Comparison of ENCODE assay signal across 12 mouse cellular contexts in genomic region chr8:12126374-12127001, GRCm38 (mm10).
A peak's percentile ranks its signal among the peaks of the same experiment; 100 is the strongest.
DNase-seq lines count a peak whose midpoint lies in the region; ATAC-seq and TF ChIP-seq lines count a peak whose summit lies in the region.
"Had no signal": no experiment of that assay in that cellular context is flagged by ENCODE, and none has a peak within 500 bp of the region (broad histone marks: within the 10 kb centered on the region; RNA-seq: fewer than 3 reads in every experiment).

No protein-coding gene starts in this region.

- peak; percentile 77 to 88 for DNase-seq in right cerebral cortex, postnatal 10 days (ENCODE audit: low spot score in 2 of 2)
- no peak for DNase-seq in right cerebral cortex, postnatal 36 days (ENCODE audit: low spot score in 2 of 2)
- peak; percentile 37 for DNase-seq in mesoderm, embryonic 11.5 days (ENCODE audit: low read depth, low spot score)
- peak; percentile 36 for DNase-seq in telencephalon, adult 2 months (ENCODE audit: low read depth, low spot score)
- DNase-seq in heart, postnatal 10 days: no peak
- no peak for DNase-seq in spleen, adult 12 weeks (ENCODE audit: low spot score)
- no peak for DNase-seq in thymus, adult 2 months

- peak overlapping the region; percentile 68 for H3K27ac ChIP-seq in hindbrain, embryonic 12.5 days
- no peak overlapping the region for H3K27ac ChIP-seq in thymus, adult 2 months (ENCODE audit: control insufficient read depth, insufficient read depth, low read length)
- H3K27ac ChIP-seq: embryonic facial prominence, embryonic 13.5 days; heart, embryonic 13.5 days; kidney, embryonic 15.5 days; lung, embryonic 15.5 days had no signal

- peak; percentile 91 for ATAC-seq in hindbrain, embryonic 12.5 days (ENCODE audit: low FRiP score)

- no peaks in the 10 kb centered on the region for H3K36me3 ChIP-seq in hindbrain, embryonic 12.5 days
- H3K36me3 ChIP-seq in thymus, adult 2 months (ENCODE audit: control insufficient read depth, insufficient read depth, low read length): no peaks in the 10 kb centered on the region
- H3K36me3 ChIP-seq: embryonic facial prominence, embryonic 13.5 days; heart, embryonic 13.5 days; kidney, embryonic 15.5 days; lung, embryonic 15.5 days had no signal

- no peak overlapping the region for H3K4me2 ChIP-seq in hindbrain, embryonic 12.5 days (replicated peaks)
- H3K4me2 ChIP-seq: embryonic facial prominence, embryonic 13.5 days; heart, embryonic 13.5 days; kidney, embryonic 15.5 days; lung, embryonic 15.5 days had no signal

- TF ChIP-seq POLR2A in thymus, adult 2 months (IDR thresholded peaks at IDR 0.05; ENCODE audit: control insufficient read depth, extremely low read depth, insufficient read depth, low read length, poor library complexity): no peak

- WGBS in hindbrain, embryonic 12.5 days: 19% methylated on average over 11 of the region's 11 CpGs
- 73% methylated on average over 11 of the region's 11 CpGs for WGBS in thymus, adult 2 months

- H3K9ac ChIP-seq in hindbrain, embryonic 12.5 days: no peak overlapping the region
- H3K9ac ChIP-seq: embryonic facial prominence, embryonic 13.5 days; heart, embryonic 13.5 days; kidney, embryonic 15.5 days; lung, embryonic 15.5 days had no signal

- H3K4me3 ChIP-seq in hindbrain, embryonic 12.5 days: no peak overlapping the region
- no peak overlapping the region for H3K4me3 ChIP-seq in thymus, adult 2 months (ENCODE audit: control insufficient read depth, insufficient read depth, low read length)
- H3K4me3 ChIP-seq: embryonic facial prominence, embryonic 13.5 days; heart, embryonic 13.5 days; kidney, embryonic 15.5 days; lung, embryonic 15.5 days had no signal

- intact Hi-C loops in heart, postnatal 10 days (cut with DNase I): no loop called here

- peaks cover 24% of the 10 kb centered on the region for H3K27me3 ChIP-seq in hindbrain, embryonic 12.5 days
- no peaks in the 10 kb centered on the region for H3K27me3 ChIP-seq in thymus, adult 2 months (ENCODE audit: control insufficient read depth, insufficient read depth, low read length)

- TF ChIP-seq CTCF in thymus, adult 2 months (IDR thresholded peaks at IDR 0.05; ENCODE audit: borderline replicate concordance, control insufficient read depth, extremely low read depth, insufficient read depth, low read length, poor library complexity): no peak

- no peaks in the 10 kb centered on the region for H3K9me3 ChIP-seq in hindbrain, embryonic 12.5 days (replicated peaks)
- H3K9me3 ChIP-seq: embryonic facial prominence, embryonic 13.5 days; heart, embryonic 13.5 days; kidney, embryonic 15.5 days; lung, embryonic 15.5 days had no signal

- peaks cover 25% of the 10 kb centered on the region for H3K4me1 ChIP-seq in hindbrain, embryonic 12.5 days
- H3K4me1 ChIP-seq in thymus, adult 2 months (replicated peaks; ENCODE audit: control insufficient read depth, insufficient read depth, low read length): no peaks in the 10 kb centered on the region
- H3K4me1 ChIP-seq: heart, embryonic 13.5 days; kidney, embryonic 15.5 days had no signal

Comparison
In these comparisons a context has a peak if more than half of its experiments do, and no peak if none do; other contexts are left out.
1. DNase-seq: peak in right cerebral cortex, postnatal 10 days (2 of 2), mesoderm, embryonic 11.5 days (single experiment) and telencephalon, adult 2 months (single experiment); none in right cerebral cortex, postnatal 36 days (0 of 2), heart, postnatal 10 days (0 of 2), spleen, adult 12 weeks (single experiment) and thymus, adult 2 months (single experiment).